Mouse (Mus musculus): Measurements from ENCODE around the gene Rnf144b.
A peak's percentile ranks its signal among the peaks of the same experiment; 100 is the strongest.

Rnf144b gene

GRCm38 (mm10) chr13:47183033-47183730 is 60.7 kb downstream of the Rnf144b start:
- no peak for DNase-seq

GRCm38 (mm10) chr13:47183771-47184170 is 61.3 kb downstream of the Rnf144b start:
- no peak for DNase-seq

- DNase-seq, result no peak
Observed at GRCm38 (mm10) chr13:47187836-47188235, 65.4 kb downstream of the Rnf144b start.

- DNase-seq, result no peak
Observed at GRCm38 (mm10) chr13:47189971-47190370, 67.5 kb downstream of the Rnf144b start.

- DNase-seq, result no peak
Observed at GRCm38 (mm10) chr13:47192200-47192599, 69.7 kb downstream of the Rnf144b start.

- no peak for DNase-seq
Observed at GRCm38 (mm10) chr13:47192771-47193170, 70.3 kb downstream of the Rnf144b start.

- DNase-seq, result peak; percentile 17 to 25
Observed at GRCm38 (mm10) chr13:47193326-47194153, 71.1 kb downstream of the Rnf144b start.

GRCm38 (mm10) chr13:47194695-47195094 is 72.2 kb downstream of the Rnf144b start:
- DNase-seq, result no peak

GRCm38 (mm10) chr13:47195491-47195890 is 73.0 kb downstream of the Rnf144b start:
- no peak for DNase-seq

- DNase-seq, result no peak
Observed at GRCm38 (mm10) chr13:47200011-47200670, 77.7 kb downstream of the Rnf144b start.

- no peak for DNase-seq
Observed at GRCm38 (mm10) chr13:47201962-47202624, 79.6 kb downstream of the Rnf144b start.

- DNase-seq, result no peak
Observed at GRCm38 (mm10) chr13:47210496-47210895, 88.0 kb downstream of the Rnf144b start.

GRCm38 (mm10) chr13:47210992-47211391 is 88.5 kb downstream of the Rnf144b start:
- no peak for DNase-seq

- DNase-seq, result no peak
Observed at GRCm38 (mm10) chr13:47211581-47211980, 89.1 kb downstream of the Rnf144b start.

- DNase-seq, result no peak
Observed at GRCm38 (mm10) chr13:47213817-47214216, 91.4 kb downstream of the Rnf144b start.

GRCm38 (mm10) chr13:47214895-47215294 is 92.4 kb downstream of the Rnf144b start:
- DNase-seq, result no peak

GRCm38 (mm10) chr13:47215815-47216585 is 93.5 kb downstream of the Rnf144b start:
- DNase-seq, result no peak

- DNase-seq, result no peak
Observed at GRCm38 (mm10) chr13:47217107-47217571, 94.7 kb downstream of the Rnf144b start.

- no peak for DNase-seq
Observed at GRCm38 (mm10) chr13:47218351-47218750, 95.9 kb downstream of the Rnf144b start.

- no peak for DNase-seq
Observed at GRCm38 (mm10) chr13:47220426-47220825, 98.0 kb downstream of the Rnf144b start.

- DNase-seq, result no peak
Observed at GRCm38 (mm10) chr13:47223576-47224538, 101.4 kb downstream of the Rnf144b start.
